Mouse (Mus musculus): ENCODE data around the gene Itga9.

- TF ChIP-seq CTCF (IDR thresholded peaks at IDR 0.05; ENCODE audit: control insufficient read depth, insufficient read depth, insufficient read length) (no peak), FOSL1 (IDR thresholded peaks at IDR 0.05; ENCODE audit: insufficient read depth, low read length, poor library complexity, severe bottlenecking) (no peak), MAX (IDR thresholded peaks at IDR 0.05) (no peak), MYOD1 (IDR thresholded peaks at IDR 0.05; ENCODE audit: control insufficient read depth, insufficient read length, low read depth) (no peak), USF1 (IDR thresholded peaks at IDR 0.05; ENCODE audit: low read depth) (no peak), MYOG (IDR thresholded peaks at IDR 0.05; ENCODE audit: control insufficient read depth, extremely low read depth, insufficient read length) (no peak)
These were observed 192.6 kb downstream of the Itga9 start for GRCm38 (mm10) chr9:118799105-118799504.
